Mouse (Mus musculus) erythroblast, adult 5-6 weeks (primary cell): ENCODE data around the gene Gosr2. TPM values are rescaled to one million over a fixed set of nuclear protein-coding genes. Genes with fewer than 3 reads are reported as not detected.

Experiments
- ATAC-seq: replicated peaks from 2 replicates; pipeline ENCODE4 v1.8.0; 2016; ENCODE audit warnings: moderate number of reproducible peaks, mild to moderate bottlenecking, moderate TSS enrichment, inconsistent platforms; ENCODE audit not compliant: poor library complexity, low FRiP score, severe bottlenecking
- total RNA-seq, 2 experiments: library from RNA; stranded (forward) in 1 of 2; stranded (reverse) in 1 of 2; fragments of 150-400 nt in 1 of 2; fragments of 200-764, 138-1000 nt in 1 of 2; gene quantifications; 2 replicates each; pipeline versions ENCODE4 v1.2.3 to v1.2.4; 2015 to 2017; ENCODE audit warnings: low replicate concordance in 2 of 2

Gene Gosr2
- total RNA-seq, 2 experiments from 2014 or later, result 11.2 to 11.7 TPM

GRCm38 (mm10) chr11:103649301-103649982 is 48.3 kb downstream of the Gosr2 start, which contains the start of gene Rprml:
Gene Rprml (plus strand): TSS chr11:103649570.
- ATAC-seq, result no peak

- no peak for ATAC-seq
Observed at GRCm38 (mm10) chr11:103648656-103649055, 49.0 kb downstream of the Gosr2 start.

DNA sequence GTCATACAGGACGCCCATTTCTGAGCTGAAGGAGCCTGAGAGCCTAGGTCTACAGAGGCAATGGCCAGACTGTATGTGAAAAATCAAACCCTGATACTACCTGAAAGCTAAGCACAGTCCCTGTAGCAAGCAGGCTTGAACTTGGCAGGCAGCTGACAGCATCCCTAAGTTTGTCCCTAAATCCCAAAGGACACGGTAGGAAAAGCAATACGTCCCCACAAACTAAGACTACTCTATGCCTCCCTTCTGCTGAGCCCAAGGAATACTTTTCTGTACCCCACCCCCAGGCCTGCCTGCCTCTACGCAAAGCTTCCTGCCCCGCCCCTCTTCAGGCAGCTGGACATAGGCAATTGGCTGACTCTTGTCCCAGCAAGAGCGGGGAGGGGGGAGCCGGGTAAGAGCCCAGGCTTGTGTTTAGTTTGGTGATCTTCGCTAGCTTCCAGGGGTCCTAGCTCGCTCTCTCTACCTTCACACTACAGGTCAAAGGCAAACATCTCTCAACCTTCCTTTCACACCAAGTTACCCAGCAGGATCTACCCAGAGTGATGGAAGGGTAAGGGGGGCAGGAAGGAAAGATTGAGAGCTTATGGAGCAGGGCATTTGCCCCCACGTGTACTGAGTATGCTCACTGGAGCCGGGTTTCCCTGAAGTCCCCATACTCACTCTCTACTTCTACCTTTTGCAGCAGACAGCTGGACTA is 49.6 kb downstream of the Gosr2 start:
- no peak for ATAC-seq

GRCm38 (mm10) chr11:103646301-103646700 is 51.4 kb downstream of the Gosr2 start:
- ATAC-seq, result no peak

- no peak for ATAC-seq
Observed at GRCm38 (mm10) chr11:103645731-103646130, 52.0 kb downstream of the Gosr2 start.

DNA sequence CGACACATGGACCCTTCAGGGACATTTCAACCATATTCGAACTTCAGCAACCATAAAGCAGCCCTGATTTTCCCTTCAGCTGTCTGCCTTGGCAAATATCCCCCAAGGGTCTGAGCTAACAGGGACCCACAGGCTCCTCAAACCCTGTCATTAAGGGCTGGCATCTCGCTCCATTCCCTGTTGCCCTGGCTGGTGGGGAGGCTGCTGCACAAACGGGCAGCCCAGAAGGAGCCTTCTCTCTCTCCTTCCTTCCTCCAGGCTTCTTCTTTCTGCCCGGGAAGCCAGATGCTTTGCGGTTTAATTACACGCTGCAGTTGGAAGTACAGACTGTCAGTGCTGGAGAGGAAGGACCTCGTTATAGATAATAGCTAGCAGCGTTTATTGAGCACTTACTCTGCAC is 54.5 kb downstream of the Gosr2 start:
- no peak for ATAC-seq

DNA sequence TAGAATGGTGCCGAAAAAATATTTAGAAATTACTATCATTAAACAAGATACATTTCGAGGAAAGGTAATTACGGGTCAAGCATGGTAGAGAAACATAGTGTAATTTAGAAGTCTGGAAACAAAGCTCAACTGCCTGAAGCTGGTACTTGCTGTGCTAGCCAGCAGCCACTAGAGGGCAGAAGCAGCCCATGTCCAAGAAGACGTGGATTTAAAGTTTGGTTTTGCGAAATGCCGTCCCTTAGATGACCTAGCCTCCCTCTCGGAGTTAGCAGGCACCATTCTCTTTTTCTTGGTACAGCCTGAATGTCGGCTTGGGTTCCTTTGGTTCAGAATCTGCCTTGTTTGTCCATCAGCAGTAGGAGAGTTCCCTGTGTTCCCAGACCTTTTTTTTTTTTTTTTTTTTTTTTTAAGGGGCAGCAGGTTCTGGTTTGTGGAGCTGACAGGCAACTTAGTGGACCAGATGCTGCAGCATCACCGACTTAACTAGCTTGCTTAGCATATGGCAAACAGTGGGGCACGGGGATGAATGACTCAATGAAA is 58.2 kb downstream of the Gosr2 start:
- ATAC-seq, result 0 out of 2 replicates have a peak, but pooled peaks have one; percentile 60

DNA sequence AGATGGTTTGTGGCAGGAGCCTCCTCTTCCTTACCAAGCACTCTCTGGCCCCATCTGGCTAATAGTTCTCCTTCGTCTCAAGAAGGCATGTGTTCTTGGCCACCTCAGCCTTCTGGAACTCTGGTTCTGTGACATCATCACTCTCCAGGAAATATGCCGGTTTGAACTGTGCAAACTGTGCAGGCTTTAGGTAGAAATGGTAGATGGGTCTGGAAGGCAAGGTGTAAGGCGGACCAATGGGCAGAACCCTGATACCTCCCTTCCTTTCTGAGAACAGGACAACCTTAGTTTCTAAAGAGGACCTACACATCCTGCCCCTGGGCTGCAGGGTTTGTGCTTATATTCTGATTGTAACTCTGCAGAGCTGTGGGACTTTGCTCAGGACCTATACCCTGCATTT is 58.9 kb downstream of the Gosr2 start, which contains the start of gene Lyzl6:
Gene Lyzl6, minus strand, starts transcription at position 101 of the 400 bp plus-strand sequence.
- ATAC-seq, result no peak

DNA sequence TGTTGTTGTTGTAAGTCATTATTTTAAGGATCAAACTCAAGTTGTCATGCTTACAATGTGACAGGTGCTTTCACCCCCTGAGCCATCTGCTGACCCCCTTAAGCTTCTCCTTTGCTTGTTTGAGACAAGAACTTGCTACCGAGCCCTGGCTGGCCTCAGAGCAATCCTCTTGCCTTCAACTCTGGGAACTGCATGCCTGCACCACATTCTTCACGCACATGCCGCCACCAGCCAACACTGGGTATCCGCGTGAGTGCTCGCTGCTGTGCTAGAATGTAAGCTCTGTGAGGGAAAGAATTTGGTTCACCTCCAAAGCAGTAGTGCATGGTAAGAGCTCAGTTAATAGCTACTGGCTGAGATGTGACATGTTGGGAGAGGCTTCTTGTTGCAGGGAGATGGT is 61.4 kb downstream of the Gosr2 start:
- ATAC-seq, result no peak

DNA sequence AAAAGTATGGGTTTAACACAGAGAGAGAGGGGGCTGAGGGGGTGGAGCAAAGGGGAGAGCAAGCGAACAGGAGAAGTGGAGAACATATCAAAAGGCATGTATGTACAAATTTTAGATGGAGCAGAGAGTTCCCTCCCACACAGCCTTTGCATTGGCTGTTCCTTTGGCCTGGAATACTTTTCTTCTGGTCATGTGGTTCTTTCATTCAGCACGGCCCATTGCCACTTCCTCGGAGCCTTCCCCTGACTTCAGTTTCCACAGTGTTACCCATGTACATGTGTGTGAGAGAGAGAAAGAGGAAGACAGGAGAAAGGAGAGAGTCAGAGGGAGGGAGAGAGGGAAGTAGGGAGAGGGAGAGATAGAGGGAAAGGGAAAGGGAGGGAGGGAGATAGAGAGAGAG is 62.2 kb downstream of the Gosr2 start:
- no peak for ATAC-seq

- no peak for ATAC-seq
Observed at GRCm38 (mm10) chr11:103634806-103635205, 62.9 kb downstream of the Gosr2 start.

GRCm38 (mm10) chr11:103627453-103627852 is 70.2 kb downstream of the Gosr2 start:
- ATAC-seq, result no peak

Other genes starting within 250 kb of the Gosr2 start
- gene Lrrc37a, start 193.3 kb downstream of the Gosr2 start, total RNA-seq (2015; ENCODE audit: low replicate concordance), result not detected in 2 replicates
- not detected in 2 replicates for gene Lrrc37a, start 193.3 kb downstream of the Gosr2 start, total RNA-seq (2017; ENCODE audit: low replicate concordance)
- not detected in 2 replicates for gene Gm884, start 76.8 kb downstream of the Gosr2 start, total RNA-seq (2015; ENCODE audit: low replicate concordance)
- gene Gm884, start 76.8 kb downstream of the Gosr2 start, total RNA-seq (2017; ENCODE audit: low replicate concordance), result not detected in 2 replicates
- not detected in 2 replicates for gene Lyzl6, start 59.0 kb downstream of the Gosr2 start, total RNA-seq (2015; ENCODE audit: low replicate concordance)
- not detected in 2 replicates for gene Lyzl6, start 59.0 kb downstream of the Gosr2 start, total RNA-seq (2017; ENCODE audit: low replicate concordance)
- gene Rprml, start 48.3 kb downstream of the Gosr2 start, total RNA-seq (2015; ENCODE audit: low replicate concordance), result not detected in 2 replicates
- gene Rprml, start 48.3 kb downstream of the Gosr2 start, total RNA-seq (2017; ENCODE audit: low replicate concordance), result not detected in 2 replicates
- not detected in 2 replicates for gene Wnt9b, start 51.9 kb upstream of the Gosr2 start, total RNA-seq (2015; ENCODE audit: low replicate concordance)
- not detected in 2 replicates for gene Wnt9b, start 51.9 kb upstream of the Gosr2 start, total RNA-seq (2017; ENCODE audit: low replicate concordance)
- gene Wnt3, start 76.3 kb upstream of the Gosr2 start, total RNA-seq (2015; ENCODE audit: low replicate concordance), result not detected in 2 replicates
- not detected in 2 replicates for gene Wnt3, start 76.3 kb upstream of the Gosr2 start, total RNA-seq (2017; ENCODE audit: low replicate concordance)